Mouse (Mus musculus): ENCODE measurements around the gene Alox12b.

DNA sequence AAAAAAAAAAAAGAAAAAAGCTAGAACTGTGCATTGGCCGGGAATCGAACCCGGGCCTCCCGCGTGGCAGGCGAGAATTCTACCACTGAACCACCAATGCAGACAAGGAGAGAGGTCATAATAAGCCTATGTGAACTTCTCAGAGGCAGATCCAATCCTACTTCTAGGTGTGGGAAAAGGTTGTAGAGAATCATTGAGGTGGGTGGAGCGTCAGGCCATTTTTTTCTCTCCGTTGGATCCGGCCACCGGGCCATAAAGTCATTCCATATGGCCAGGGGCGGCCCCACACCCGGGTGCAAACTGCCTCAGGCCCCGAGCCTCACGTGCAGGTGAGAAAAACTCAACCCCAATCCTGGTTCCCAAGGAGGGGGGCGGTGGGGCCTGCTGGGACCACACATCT, 38.0 kb upstream of the Alox12b start:
- TF ChIP-seq CTCF (IDR thresholded peaks at IDR 0.05; ENCODE audit: insufficient read depth, low read length) = no peak
- no peak for TF ChIP-seq POLR2A (IDR thresholded peaks at IDR 0.05; ENCODE audit: borderline replicate concordance, extremely low read depth, low read depth, low read length)
